Mouse (Mus musculus): Measurements from ENCODE around the gene Fam162a. TPM values are rescaled to one million over a fixed set of nuclear protein-coding genes. Genes with fewer than 3 reads are reported as not detected.
"Not testable (repeated sequence)": the region's sequence is repeated elsewhere in the genome, so short reads cannot be mapped to it uniquely, and the experiment has no call there.

Gene Fam162a
- total and polyA plus RNA-seq, 2 experiments from 2014 or later, result 126 to 755 TPM

GRCm38 (mm10) chr16:36043964-36044363 is 27.4 kb downstream of the Fam162a start:
- H3K36me3 ChIP-seq (replicated peaks; ENCODE audit: control insufficient read depth, insufficient read depth, low read length), result peaks cover 55% of the 10 kb centered on the region
- WGBS, result 77% methylated on average over 4 of the region's 4 CpGs
- TF ChIP-seq EP300 (IDR thresholded peaks at IDR 0.05; ENCODE audit: low read depth) (no peak), CTCF (IDR thresholded peaks at IDR 0.05; ENCODE audit: low read depth) (no peak)
- peaks cover 14% of the 10 kb centered on the region for H3K4me1 ChIP-seq (ENCODE audit: control insufficient read depth, insufficient read depth)
- DNase-seq (ENCODE audit: low spot score) (no peak), ATAC-seq (ENCODE audit: insufficient read depth, low read depth) (no peak)
- H3K9me3 ChIP-seq (replicated peaks; ENCODE audit: control insufficient read depth, low read length), result no peaks in the 10 kb centered on the region
- H3K4me3 ChIP-seq (ENCODE audit: low read depth, low read length), result no peak overlapping the region
- no peaks in the 10 kb centered on the region for H3K27me3 ChIP-seq (ENCODE audit: control insufficient read depth, insufficient read depth, low read length)
- H3K9ac ChIP-seq (replicated peaks; ENCODE audit: low read depth, low read length), result no peak overlapping the region
- peak overlapping the region; percentile 54; the same call in 1 of the 2 replicates for H3K27ac ChIP-seq (ENCODE audit: low read depth)
- no peak overlapping the region for H3K4me2 ChIP-seq (ENCODE audit: low read depth, low read length)

GRCm38 (mm10) chr16:36043073-36043472 is 28.3 kb downstream of the Fam162a start:
- H3K4me2 ChIP-seq (ENCODE audit: low read depth, low read length), result no peak overlapping the region
- no peak overlapping the region for H3K4me3 ChIP-seq (ENCODE audit: low read depth, low read length)
- H3K27me3 ChIP-seq (ENCODE audit: control insufficient read depth, insufficient read depth, low read length), result no peaks in the 10 kb centered on the region
- ATAC-seq (ENCODE audit: insufficient read depth, low read depth) (peak; percentile 28), DNase-seq (ENCODE audit: low spot score) (peak; percentile 63)
- WGBS, result 49% methylated on average over 10 of the region's 10 CpGs
- H3K36me3 ChIP-seq (replicated peaks; ENCODE audit: control insufficient read depth, insufficient read depth, low read length), result peaks cover 46% of the 10 kb centered on the region
- peaks cover 14% of the 10 kb centered on the region for H3K4me1 ChIP-seq (ENCODE audit: control insufficient read depth, insufficient read depth)
- H3K9ac ChIP-seq (replicated peaks; ENCODE audit: low read depth, low read length), result no peak overlapping the region
- H3K9me3 ChIP-seq (replicated peaks; ENCODE audit: control insufficient read depth, low read length), result no peaks in the 10 kb centered on the region
- peak overlapping the region; percentile 54 for H3K27ac ChIP-seq (ENCODE audit: low read depth)
- TF ChIP-seq EP300 (IDR thresholded peaks at IDR 0.05; ENCODE audit: low read depth), result no peak
- no peak for TF ChIP-seq CTCF (IDR thresholded peaks at IDR 0.05; ENCODE audit: low read depth)

- Histone ChIP-seq H3K27me3 (ENCODE audit: control insufficient read depth, insufficient read depth, low read length) (no peaks in the 10 kb centered on the region), H3K27ac (ENCODE audit: low read depth) (peak overlapping the region; percentile 94), H3K4me3 (ENCODE audit: low read depth, low read length) (peak overlapping the region; percentile 87), H3K36me3 (replicated peaks; ENCODE audit: control insufficient read depth, insufficient read depth, low read length) (peaks cover 37% of the 10 kb centered on the region), H3K9me3 (replicated peaks; ENCODE audit: control insufficient read depth, low read length) (no peaks in the 10 kb centered on the region), H3K9ac (replicated peaks; ENCODE audit: low read depth, low read length) (peak overlapping the region; percentile 87), H3K4me1 (ENCODE audit: control insufficient read depth, insufficient read depth) (peaks cover 14% of the 10 kb centered on the region), H3K4me2 (ENCODE audit: low read depth, low read length) (peak overlapping the region; percentile 83)
- 18% methylated on average over 11 of the region's 11 CpGs for WGBS
- ATAC-seq (ENCODE audit: insufficient read depth, low read depth), result no peak
- TF ChIP-seq EP300 (IDR thresholded peaks at IDR 0.05; ENCODE audit: low read depth) (no peak), CTCF (IDR thresholded peaks at IDR 0.05; ENCODE audit: low read depth) (no peak)
- no peak for DNase-seq (ENCODE audit: low spot score)
Observed at GRCm38 (mm10) chr16:36041625-36042020, 29.8 kb downstream of the Fam162a start.

- no peak for TF ChIP-seq CTCF (IDR thresholded peaks at IDR 0.05; ENCODE audit: low read depth)
- no peak for TF ChIP-seq EP300 (IDR thresholded peaks at IDR 0.05; ENCODE audit: low read depth)
- ATAC-seq (ENCODE audit: insufficient read depth, low read depth), result peak; percentile 93
Observed at GRCm38 (mm10) chr16:36040640-36041624, 30.5 kb downstream of the Fam162a start, which contains the start of gene Wdr5b. Gene Wdr5b (plus strand): TSS chr16:36041190.

DNA sequence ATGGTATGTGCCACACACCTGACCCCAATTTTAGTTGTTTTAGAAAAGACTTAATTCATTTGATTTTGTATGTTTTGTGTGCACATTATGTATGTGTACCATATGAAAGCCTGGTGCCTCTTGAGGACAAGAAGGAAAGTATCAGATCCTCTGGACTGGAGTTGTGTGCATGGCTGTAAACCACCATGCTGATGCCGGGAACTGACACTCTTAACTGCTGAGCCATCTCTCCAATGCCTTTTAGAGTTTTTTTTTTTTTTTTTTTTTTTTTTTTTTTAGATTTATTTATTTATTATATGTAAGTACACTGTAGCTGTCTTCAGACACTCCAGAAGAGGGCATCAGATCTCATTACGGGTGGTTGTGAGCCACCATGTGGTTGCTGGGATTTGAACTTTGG is 43.3 kb downstream of the Fam162a start:
- ATAC-seq (ENCODE audit: insufficient read depth, low read depth); H3K27ac ChIP-seq (ENCODE audit: low read depth); H3K4me3 ChIP-seq (ENCODE audit: low read depth, low read length); H3K9me3 ChIP-seq (replicated peaks; ENCODE audit: control insufficient read depth, low read length); H3K9ac ChIP-seq (replicated peaks; ENCODE audit: low read depth, low read length); H3K27me3 ChIP-seq (ENCODE audit: control insufficient read depth, insufficient read depth, low read length); DNase-seq (ENCODE audit: low spot score); H3K4me2 ChIP-seq (ENCODE audit: low read depth, low read length); H3K4me1 ChIP-seq (ENCODE audit: control insufficient read depth, insufficient read depth): not testable (repeated sequence)
- 90% methylated on average over 1 of the region's 2 CpGs for WGBS
- H3K36me3 ChIP-seq (replicated peaks; ENCODE audit: control insufficient read depth, insufficient read depth, low read length), result peaks cover 56% of the 10 kb centered on the region

More at GRCm38 (mm10) chr16:36040640-36041624, 30.5 kb downstream of the Fam162a start, which contains the start of gene Wdr5b:
- peak within 1 kb of the TSS; percentile 87 for H3K9ac ChIP-seq (replicated peaks; ENCODE audit: low read depth, low read length)
- 1% methylated on average over 39 of the region's 39 CpGs for WGBS
- H3K4me1 ChIP-seq (ENCODE audit: control insufficient read depth, insufficient read depth), result peaks cover 14% of the 10 kb centered on the region
- peak within 1 kb of the TSS; percentile 94 for H3K27ac ChIP-seq (ENCODE audit: low read depth)
- peak; percentile 99 for DNase-seq (ENCODE audit: low spot score)
- H3K4me3 ChIP-seq (ENCODE audit: low read depth, low read length), result peak within 1 kb of the TSS; percentile 87
- H3K36me3 ChIP-seq (replicated peaks; ENCODE audit: control insufficient read depth, insufficient read depth, low read length), result peaks cover 32% of the 10 kb centered on the region
- H3K9me3 ChIP-seq (replicated peaks; ENCODE audit: control insufficient read depth, low read length), result no peaks in the 10 kb centered on the region
- H3K4me2 ChIP-seq (ENCODE audit: low read depth, low read length), result peak within 1 kb of the TSS; percentile 83
- no peaks in the 10 kb centered on the region for H3K27me3 ChIP-seq (ENCODE audit: control insufficient read depth, insufficient read depth, low read length)
